Mouse (Mus musculus) left cerebral cortex, postnatal 10 days (tissue): ENCODE results near the gene Klri2. TPM values are rescaled to one million over a fixed set of nuclear protein-coding genes. Genes with fewer than 3 reads are reported as not detected.
"Not testable (repeated sequence)": the region's sequence is repeated elsewhere in the genome, so short reads cannot be mapped to it uniquely, and the experiment has no call there.

Experiments used
- DNase-seq, 2 experiments: peaks; one replicate each; pipeline ENCODE4 v3.0.0; 2021 to 2022; ENCODE audit warnings: low spot score in 2 of 2, mixed read lengths in 1 of 2; ENCODE audit errors: extremely low spot score in 1 of 2
- intact Hi-C: fragments of 180-260 bp; cut with DNase I; formaldehyde crosslinking; loops from one replicate; pipeline ENCODE4 v1.15.1; 2025
- microRNA-seq: library from miRNA; unstranded; fragments of <30 nt; microRNA quantifications from one replicate; pipeline ENCODE4 v1.2.0, GENCODE M21; 2022
- total RNA-seq, 2 experiments: library from RNA; stranded (reverse); gene quantifications; 2 replicates each; pipeline ENCODE4 v1.2.3; 2021

The Klri2 gene
- total RNA-seq, result under 1 TPM; 0.14 to 0.19 TPM

DNA sequence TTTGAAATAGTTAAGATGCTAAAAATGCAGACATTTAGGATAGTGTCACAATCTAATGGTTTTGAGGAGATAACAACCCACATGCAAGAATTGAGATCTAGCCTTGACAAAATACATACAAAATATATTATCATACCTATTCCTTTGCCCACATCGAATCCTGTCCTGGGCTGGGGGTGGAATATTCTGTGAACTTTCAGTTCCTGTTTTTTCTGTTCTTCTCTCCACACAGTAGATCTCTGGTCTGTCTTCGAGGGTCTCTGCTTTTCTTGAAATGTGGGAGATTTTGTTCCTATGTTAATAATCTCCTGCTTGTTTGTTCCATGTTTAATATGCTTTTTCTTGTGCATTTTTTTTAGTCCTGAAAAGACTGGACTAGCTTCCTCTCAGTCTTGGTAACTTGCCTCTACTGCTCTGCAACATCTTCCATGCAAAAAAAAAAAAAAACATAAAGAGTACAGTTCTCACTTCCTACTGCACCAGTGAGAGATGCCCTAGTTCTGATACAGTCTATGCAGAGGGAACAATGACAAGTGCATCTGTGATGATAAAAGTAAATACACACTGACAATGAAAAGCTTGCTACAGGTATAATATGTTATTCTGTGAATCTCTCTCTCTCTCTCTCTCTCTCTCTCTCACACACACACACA, at the start of gene Klri2:
TSS of gene Klri2 (minus strand) at position 416 of the 653 bp plus-strand sequence.
- no peak for DNase-seq
- intact Hi-C loops, result no loop called here

DNA sequence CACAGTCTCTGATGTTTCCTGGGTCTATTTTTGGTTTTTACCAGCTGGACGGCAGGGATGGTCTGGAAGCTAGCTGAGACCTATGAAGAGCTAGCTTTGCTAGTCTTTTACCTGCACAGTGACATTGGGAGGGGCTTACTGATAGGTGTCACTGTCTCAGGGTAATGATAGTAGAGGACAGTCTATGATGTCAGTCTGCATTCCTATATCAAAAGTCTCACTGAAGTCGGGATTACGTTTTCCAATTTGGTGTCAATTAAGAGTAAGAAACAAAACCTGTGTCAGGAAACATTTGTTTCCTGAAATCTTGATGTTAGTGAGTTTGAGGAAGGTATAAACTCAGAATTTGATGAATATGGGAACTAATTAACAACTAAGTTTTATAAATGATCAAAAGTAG, 43.9 kb upstream of the Klri2 start, which contains the start of gene Gm156:
TSS of gene Gm156 (minus strand) at position 101 of the 400 bp plus-strand sequence.
- DNase-seq, intact Hi-C loops: not testable (repeated sequence)

- no peak for DNase-seq
- intact Hi-C loops, result no loop called here
Observed at GRCm38 (mm10) chr6:129747654-129748032, 7.4 kb upstream of the Klri2 start.

- DNase-seq, result no peak
- intact Hi-C loops, result no loop called here
Observed at GRCm38 (mm10) chr6:129747016-129747653, 6.9 kb upstream of the Klri2 start.

DNA sequence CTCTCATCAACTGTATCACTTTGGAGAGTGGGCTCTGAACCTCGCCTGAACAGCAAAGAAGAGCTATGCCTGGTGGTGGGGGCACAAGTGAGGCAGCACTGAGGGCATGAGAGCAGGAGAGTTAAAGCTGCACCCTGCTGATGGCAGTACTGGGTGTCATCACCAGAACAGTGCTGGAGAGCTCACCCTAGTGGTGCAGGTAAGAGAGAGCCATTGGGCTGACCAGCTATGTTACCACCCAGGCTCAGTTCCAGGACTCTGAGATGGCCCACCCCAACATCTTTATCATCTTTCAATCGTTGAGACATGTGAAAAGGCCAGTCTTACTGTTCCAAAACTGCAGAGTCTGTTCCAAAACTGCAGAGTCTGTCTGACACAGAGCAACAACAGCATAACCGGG, 5.9 kb upstream of the Klri2 start:
- intact Hi-C loops, result no loop called here
- DNase-seq, result no peak

DNA sequence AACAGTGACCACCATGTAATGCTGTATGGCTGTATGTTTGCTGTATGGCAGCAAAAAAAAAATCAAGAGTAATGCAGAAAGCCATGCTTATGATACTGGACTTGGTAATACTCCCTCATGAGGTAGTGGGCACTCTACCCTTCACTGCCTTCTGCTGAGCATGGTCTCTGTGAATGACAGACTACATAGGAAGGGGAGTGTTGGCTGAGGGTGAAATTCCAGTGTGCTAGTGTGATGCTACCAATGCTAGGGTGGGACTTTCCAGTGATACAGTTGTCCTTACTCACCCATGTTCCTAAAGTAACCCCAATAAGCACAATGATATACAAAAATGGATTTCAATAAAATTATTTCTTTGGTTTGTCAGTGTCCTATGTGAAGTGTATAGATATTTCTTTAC, 3.9 kb downstream of the Klri2 start:
- intact Hi-C loops, result no loop called here

DNA sequence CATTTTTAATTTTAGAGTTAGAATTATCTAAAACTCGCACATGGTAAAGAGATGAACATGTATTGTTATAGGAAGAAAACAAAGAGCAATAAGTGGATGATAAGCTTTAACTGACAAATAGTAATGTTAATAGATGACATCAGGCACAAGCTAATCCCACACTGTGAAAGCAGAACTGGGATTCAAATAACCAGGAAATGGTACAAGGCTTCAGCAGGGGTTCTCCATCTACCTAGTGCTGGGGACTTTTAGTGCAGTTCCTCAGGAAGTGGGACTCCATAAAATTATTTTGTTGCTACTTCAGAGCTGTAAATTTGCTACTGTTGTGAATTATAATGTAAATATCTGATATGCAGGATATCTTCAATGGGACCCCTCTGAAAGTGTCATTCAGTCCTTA, 13.0 kb downstream of the Klri2 start:
- no peak for DNase-seq
- intact Hi-C loops, result no loop called here

More for the DNA sequence above, 3.9 kb downstream of the Klri2 start:
- no peak for DNase-seq

DNA sequence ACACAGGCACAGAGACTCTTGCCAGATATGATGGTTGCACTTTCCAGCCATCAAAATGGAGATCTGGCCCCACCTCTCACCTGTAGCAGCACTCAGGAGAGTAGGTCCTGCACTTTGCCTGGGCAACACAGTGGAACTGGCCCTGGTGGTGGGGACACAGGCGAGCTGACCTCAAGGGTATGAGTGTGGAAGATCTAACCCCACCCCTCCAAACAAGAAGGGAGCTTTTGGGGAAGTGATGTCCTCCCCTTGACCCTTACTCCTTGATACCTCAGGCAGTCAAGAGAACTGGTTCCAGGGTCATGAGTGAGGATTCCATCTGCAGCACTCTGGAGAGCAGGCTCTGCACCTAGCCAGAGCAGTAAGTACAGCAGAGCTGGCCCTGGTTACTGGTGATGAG, 18.9 kb downstream of the Klri2 start:
- DNase-seq, result no peak
- intact Hi-C loops, result no loop called here

GRCm38 (mm10) chr6:129720487-129720886, 19.8 kb downstream of the Klri2 start:
- no peak for DNase-seq
- intact Hi-C loops, result no loop called here

DNA sequence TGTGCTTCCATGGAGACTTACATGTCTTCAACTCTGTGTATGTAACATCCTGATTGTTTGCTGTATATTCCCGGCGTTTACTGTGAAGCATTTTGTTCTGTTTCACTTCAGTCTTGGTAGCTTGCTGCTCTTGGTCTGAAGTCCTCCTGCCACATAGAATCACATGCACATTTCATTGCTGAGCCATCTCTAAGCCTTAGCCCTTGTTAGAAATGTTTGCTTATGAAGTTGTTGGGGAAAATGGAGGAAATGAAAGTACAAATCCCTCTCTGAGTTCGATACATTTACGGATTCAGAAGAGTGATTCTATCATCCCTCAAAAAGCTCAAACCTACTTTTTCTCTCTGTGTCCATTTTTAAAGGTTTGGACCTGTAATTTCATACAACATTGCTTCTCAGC, 23.3 kb downstream of the Klri2 start, which contains the start of gene Klri1:
TSS of gene Klri1 (minus strand) at position 101 of the 400 bp plus-strand sequence.
- intact Hi-C loops, result no loop called here
- no peak for DNase-seq

DNA sequence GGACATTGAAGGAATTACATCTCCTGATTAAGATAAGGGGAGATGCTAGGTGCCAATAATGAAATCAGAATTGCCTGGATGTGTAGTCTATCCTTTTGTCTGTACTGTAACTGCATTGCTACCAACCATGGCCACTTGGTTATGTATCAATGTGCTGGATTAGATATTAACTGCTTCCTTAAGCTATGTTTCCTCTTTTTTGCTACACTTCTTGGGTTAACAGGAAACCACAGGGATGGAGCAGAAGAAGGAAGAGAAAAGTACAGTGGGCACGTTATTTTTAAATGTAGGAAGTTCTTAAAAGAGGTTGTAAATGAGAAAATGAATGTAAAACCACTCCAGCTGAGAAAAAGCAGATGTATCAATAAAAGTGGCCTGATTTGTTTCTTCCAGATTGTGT, 26.7 kb downstream of the Klri2 start:
- intact Hi-C loops, result no loop called here

GRCm38 (mm10) chr6:129691436-129691835, 48.8 kb downstream of the Klri2 start:
- DNase-seq, intact Hi-C loops: not testable (repeated sequence)

More for the DNA sequence above, 26.7 kb downstream of the Klri2 start:
- DNase-seq, result no peak

GRCm38 (mm10) chr6:129680379-129680778, 59.9 kb downstream of the Klri2 start:
- intact Hi-C loops, result no loop called here

More at GRCm38 (mm10) chr6:129680379-129680778, 59.9 kb downstream of the Klri2 start:
- no peak for DNase-seq

Small RNAs within 50 kb of the gene (microRNA-seq; reads per million reads assigned to microRNA genes)
- gene Mir680-1, result not detected

Other genes starting within 250 kb of the Klri2 start
- not detected for gene Olr1, start 233.3 kb downstream of the Klri2 start, total RNA-seq
- gene Tmem52b, start 227.9 kb downstream of the Klri2 start, total RNA-seq, result not detected
- gene Gabarapl1, start 207.3 kb downstream of the Klri2 start, total RNA-seq, result 100 to 1,000 TPM; 450 to 458 TPM
- gene Klre1, start 162.6 kb downstream of the Klri2 start, total RNA-seq, result not detected
- not detected for gene Klrd1, start 148.7 kb downstream of the Klri2 start, total RNA-seq
- gene Klrk1, start 116.6 kb downstream of the Klri2 start, total RNA-seq, result not detected
- gene Klrc3, start 97.1 kb downstream of the Klri2 start, total RNA-seq, result not detected
- gene Klrc2, start 79.8 kb downstream of the Klri2 start, total RNA-seq, result not detected
- not detected for gene Klrc1, start 61.5 kb downstream of the Klri2 start, total RNA-seq
- not detected for gene Klri1, start 23.4 kb downstream of the Klri2 start, total RNA-seq
- not detected for gene Gm156, start 43.8 kb upstream of the Klri2 start, total RNA-seq
- not detected for gene Gm17631, start 122.2 kb upstream of the Klri2 start, total RNA-seq
- gene Klra17, start 136.2 kb upstream of the Klri2 start, total RNA-seq, result not detected
- not detected for gene Klra5, start 177.2 kb upstream of the Klri2 start, total RNA-seq